Mouse (Mus musculus): ENCODE measurements around the gene Iqce. TPM values are rescaled to one million over a fixed set of nuclear protein-coding genes. Genes with fewer than 3 reads are reported as not detected.
A peak's percentile ranks its signal among the peaks of the same experiment; 100 is the strongest.

Iqce gene
- 25.5 and 27.9 TPM in 2 replicates for polyA plus RNA-seq (2011; ENCODE audit: insufficient read length, low read depth, missing spikeins)

DNA sequence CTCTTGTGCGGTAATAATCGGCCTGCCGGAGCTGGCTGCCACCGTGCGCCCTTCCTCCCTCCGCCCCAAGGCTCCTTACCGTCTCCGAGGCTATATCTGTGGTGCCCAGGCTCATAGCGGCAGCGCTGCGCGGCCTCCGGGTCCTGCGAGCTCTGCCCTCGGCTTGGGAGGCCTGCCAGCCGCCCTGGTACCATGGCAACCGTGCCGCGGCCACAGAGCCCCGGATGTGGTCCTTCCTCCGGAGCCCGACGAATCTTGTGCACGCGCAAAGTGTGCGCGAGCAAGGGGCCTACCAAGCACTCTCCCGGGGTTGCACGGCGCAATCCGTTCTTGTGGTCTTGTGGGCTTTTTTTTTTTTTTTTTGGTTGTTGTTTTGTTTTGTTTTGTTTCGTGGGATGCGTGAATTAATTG lies at the start of gene Iqce:
Iqce (minus strand) TSS at position 276 of the 411 bp plus-strand sequence.
- TF ChIP-seq CTCF (IDR thresholded peaks at IDR 0.05; ENCODE audit: borderline replicate concordance, insufficient read depth, low read length) = no peak
- peak; percentile 69 for TF ChIP-seq POLR2A (IDR thresholded peaks at IDR 0.05; ENCODE audit: low read depth, low read length)
- Histone ChIP-seq H3K27ac (ENCODE audit: insufficient read depth, low read length) (peak within 1 kb of the TSS; percentile 59), H3K4me3 (ENCODE audit: insufficient read depth, low read length) (peak within 1 kb of the TSS; percentile 79), H3K4me1 (ENCODE audit: control insufficient read depth, insufficient read depth, low read length) (0 out of 2 replicates have a peak, but pooled peaks cover 4% of the 10 kb centered on the region)

GRCm38 (mm10) chr5:140750925-140751324 lies 48.7 kb upstream of the Iqce start:
- H3K27ac ChIP-seq (ENCODE audit: insufficient read depth, low read length) = no peak overlapping the region
- H3K4me1 ChIP-seq (ENCODE audit: control insufficient read depth, insufficient read depth, low read length) = no peaks in the 10 kb centered on the region
- no peak for TF ChIP-seq CTCF (IDR thresholded peaks at IDR 0.05; ENCODE audit: borderline replicate concordance, insufficient read depth, low read length)
- no peak for TF ChIP-seq POLR2A (IDR thresholded peaks at IDR 0.05; ENCODE audit: low read depth, low read length)
- no peak overlapping the region for H3K4me3 ChIP-seq (ENCODE audit: insufficient read depth, low read length)

DNA sequence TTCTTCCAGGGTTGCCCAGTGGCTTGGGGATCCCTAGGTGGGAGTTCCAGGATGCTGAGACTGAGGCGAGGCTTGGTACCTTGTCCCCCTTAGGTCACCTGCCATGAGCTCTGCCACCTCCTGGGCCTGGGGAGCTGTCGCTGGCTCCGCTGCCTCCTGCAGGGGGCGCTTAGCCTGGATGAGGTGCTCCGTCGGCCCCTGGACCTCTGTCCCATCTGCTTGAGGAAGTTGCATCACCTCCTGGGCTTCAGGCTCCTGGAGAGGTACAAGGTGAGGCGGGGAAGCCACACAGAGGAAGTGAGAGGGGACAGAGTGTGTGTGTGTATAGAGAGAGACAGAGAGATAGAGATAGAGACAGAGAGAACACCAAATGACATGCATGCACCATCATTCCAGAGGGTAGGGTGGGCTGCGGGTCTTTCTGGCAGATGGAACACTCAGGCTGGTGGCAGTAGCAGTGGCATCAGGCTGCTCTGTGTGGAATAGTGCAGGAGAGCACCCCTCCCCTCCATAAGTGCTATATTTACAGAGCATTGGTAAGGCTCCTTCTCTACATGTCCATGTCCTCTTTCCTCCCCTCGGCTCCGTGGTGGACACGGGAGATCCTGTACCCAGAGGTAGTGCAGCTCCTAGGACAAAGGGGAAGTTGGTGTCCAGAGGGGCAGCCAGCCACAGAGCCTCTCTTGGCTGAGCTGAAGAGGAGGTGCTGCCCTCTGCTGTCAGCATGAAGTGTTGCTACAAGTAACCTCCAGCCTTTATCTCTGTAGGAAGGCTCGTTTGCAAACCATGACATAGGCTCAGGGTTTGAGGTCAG lies 47.1 kb upstream of the Iqce start:
- Histone ChIP-seq H3K4me3 (ENCODE audit: insufficient read depth, low read length) (no peak overlapping the region), H3K27ac (ENCODE audit: insufficient read depth, low read length) (no peak overlapping the region), H3K4me1 (ENCODE audit: control insufficient read depth, insufficient read depth, low read length) (no peaks in the 10 kb centered on the region)
- TF ChIP-seq POLR2A (IDR thresholded peaks at IDR 0.05; ENCODE audit: low read depth, low read length) = peak; percentile 48; the same call in 1 of the 2 replicates
- TF ChIP-seq CTCF (IDR thresholded peaks at IDR 0.05; ENCODE audit: borderline replicate concordance, insufficient read depth, low read length) = peak; percentile 90

GRCm38 (mm10) chr5:140748425-140748824 lies 46.2 kb upstream of the Iqce start:
- Histone ChIP-seq H3K4me1 (ENCODE audit: control insufficient read depth, insufficient read depth, low read length) (no peaks in the 10 kb centered on the region), H3K27ac (ENCODE audit: insufficient read depth, low read length) (no peak overlapping the region), H3K4me3 (ENCODE audit: insufficient read depth, low read length) (no peak overlapping the region)
- TF ChIP-seq CTCF (IDR thresholded peaks at IDR 0.05; ENCODE audit: borderline replicate concordance, insufficient read depth, low read length) = no peak
- TF ChIP-seq POLR2A (IDR thresholded peaks at IDR 0.05; ENCODE audit: low read depth, low read length) = no peak

- Histone ChIP-seq H3K27ac (ENCODE audit: insufficient read depth, low read length) (no peak overlapping the region), H3K4me3 (ENCODE audit: insufficient read depth, low read length) (no peak overlapping the region), H3K4me1 (ENCODE audit: control insufficient read depth, insufficient read depth, low read length) (no peaks in the 10 kb centered on the region)
- TF ChIP-seq CTCF (IDR thresholded peaks at IDR 0.05; ENCODE audit: borderline replicate concordance, insufficient read depth, low read length) (no peak), POLR2A (IDR thresholded peaks at IDR 0.05; ENCODE audit: low read depth, low read length) (no peak)
These were observed 41.5 kb upstream of the Iqce start for GRCm38 (mm10) chr5:140743706-140744131.

DNA sequence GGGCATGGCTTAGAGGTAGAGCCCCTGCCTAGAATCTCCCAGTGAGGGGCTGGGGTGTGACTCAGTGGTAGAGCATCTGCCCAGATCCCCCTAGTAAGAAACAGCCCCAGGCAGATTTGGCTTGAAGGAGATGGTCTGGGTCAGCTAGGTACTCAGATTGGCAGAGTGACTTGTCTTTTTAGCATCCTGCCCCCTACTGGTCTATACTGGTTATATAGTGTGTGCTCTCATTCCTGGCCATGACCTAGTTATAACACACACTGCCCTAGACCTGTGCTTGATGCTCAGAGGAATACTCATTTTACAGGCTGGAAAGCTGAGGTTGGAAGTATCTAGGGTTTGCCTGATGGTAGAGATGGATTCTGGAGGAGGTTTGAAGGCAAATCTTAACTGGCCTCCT lies 39.7 kb upstream of the Iqce start:
- no peak overlapping the region for H3K4me3 ChIP-seq (ENCODE audit: insufficient read depth, low read length)
- TF ChIP-seq CTCF (IDR thresholded peaks at IDR 0.05; ENCODE audit: borderline replicate concordance, insufficient read depth, low read length) (no peak), POLR2A (IDR thresholded peaks at IDR 0.05; ENCODE audit: low read depth, low read length) (no peak)
- H3K27ac ChIP-seq (ENCODE audit: insufficient read depth, low read length) = no peak overlapping the region
- H3K4me1 ChIP-seq (ENCODE audit: control insufficient read depth, insufficient read depth, low read length) = no peaks in the 10 kb centered on the region

GRCm38 (mm10) chr5:140741040-140741439 lies 38.9 kb upstream of the Iqce start:
- H3K27ac ChIP-seq (ENCODE audit: insufficient read depth, low read length) = no peak overlapping the region
- H3K4me1 ChIP-seq (ENCODE audit: control insufficient read depth, insufficient read depth, low read length) = no peaks in the 10 kb centered on the region
- TF ChIP-seq POLR2A (IDR thresholded peaks at IDR 0.05; ENCODE audit: low read depth, low read length) (no peak), CTCF (IDR thresholded peaks at IDR 0.05; ENCODE audit: borderline replicate concordance, insufficient read depth, low read length) (no peak)
- no peak overlapping the region for H3K4me3 ChIP-seq (ENCODE audit: insufficient read depth, low read length)

- no peak for TF ChIP-seq POLR2A (IDR thresholded peaks at IDR 0.05; ENCODE audit: low read depth, low read length)
- no peaks in the 10 kb centered on the region for H3K4me1 ChIP-seq (ENCODE audit: control insufficient read depth, insufficient read depth, low read length)
- no peak overlapping the region for H3K4me3 ChIP-seq (ENCODE audit: insufficient read depth, low read length)
- H3K27ac ChIP-seq (ENCODE audit: insufficient read depth, low read length) = no peak overlapping the region
These were observed 37.6 kb upstream of the Iqce start for GRCm38 (mm10) chr5:140739813-140740212.

DNA sequence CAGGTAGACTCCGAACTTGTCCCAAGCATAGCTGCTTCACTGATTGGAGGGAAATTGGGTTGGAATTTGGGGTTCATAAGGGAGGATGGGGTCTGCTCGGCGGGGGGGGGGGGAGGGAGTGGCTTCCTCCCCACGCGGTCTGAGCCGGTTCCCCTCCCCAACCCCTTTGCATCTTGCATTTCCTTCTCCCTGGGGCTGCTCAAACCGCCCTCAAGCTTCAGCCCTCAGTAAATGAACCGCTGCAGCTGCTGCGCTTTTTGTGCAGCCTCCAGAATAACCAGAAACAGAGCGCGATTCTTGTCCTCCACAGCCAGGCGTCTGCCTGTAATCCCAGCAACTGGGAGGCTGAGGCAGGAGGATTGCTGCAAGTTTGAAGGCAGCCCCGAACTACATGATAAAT lies 34.0 kb upstream of the Iqce start:
- Histone ChIP-seq H3K4me1 (ENCODE audit: control insufficient read depth, insufficient read depth, low read length) (no peaks in the 10 kb centered on the region), H3K27ac (ENCODE audit: insufficient read depth, low read length) (no peak overlapping the region), H3K4me3 (ENCODE audit: insufficient read depth, low read length) (no peak overlapping the region)
- no peak for TF ChIP-seq CTCF (IDR thresholded peaks at IDR 0.05; ENCODE audit: borderline replicate concordance, insufficient read depth, low read length)
- TF ChIP-seq POLR2A (IDR thresholded peaks at IDR 0.05; ENCODE audit: low read depth, low read length) = no peak

DNA sequence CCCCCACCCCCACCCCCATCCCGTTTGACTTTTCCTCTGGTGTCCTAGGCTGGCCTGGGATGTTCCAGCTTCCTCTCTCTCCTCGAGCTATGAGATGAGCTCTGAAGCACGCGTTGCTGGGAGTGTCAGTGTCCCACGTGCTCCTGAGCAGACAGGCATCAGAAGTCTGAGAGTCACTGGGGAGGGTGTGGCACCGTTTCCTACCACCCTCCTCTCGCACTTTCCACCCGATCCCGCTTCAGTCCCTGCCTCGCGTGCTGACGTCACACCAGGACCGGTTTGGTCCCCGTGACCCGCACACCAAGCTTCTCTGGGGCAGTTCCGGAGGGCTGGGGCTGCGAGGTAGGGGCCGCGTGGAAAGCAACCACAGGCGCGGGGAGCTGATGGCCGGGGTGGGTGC lies 33.1 kb upstream of the Iqce start:
- TF ChIP-seq POLR2A (IDR thresholded peaks at IDR 0.05; ENCODE audit: low read depth, low read length) = no peak
- no peak for TF ChIP-seq CTCF (IDR thresholded peaks at IDR 0.05; ENCODE audit: borderline replicate concordance, insufficient read depth, low read length)
- Histone ChIP-seq H3K4me1 (ENCODE audit: control insufficient read depth, insufficient read depth, low read length) (no peaks in the 10 kb centered on the region), H3K4me3 (ENCODE audit: insufficient read depth, low read length) (peak overlapping the region; percentile 3), H3K27ac (ENCODE audit: insufficient read depth, low read length) (no peak overlapping the region)

All from embryonic fibroblast, embryonic 13.5 days (primary cell).